Mouse (Mus musculus) embryonic fibroblast, embryonic 13.5 days (primary cell): ENCODE measurements around the gene Thbs4.

ENCODE experiments used
- CTCF ChIP-seq: IDR thresholded peaks from 2 replicates; pipeline ENCODE4 v1.5.1; 2011; ENCODE audit warnings: mild to moderate bottlenecking, control low read depth, low read length, moderate library complexity, borderline replicate concordance; ENCODE audit not compliant: insufficient read depth
- POLR2A ChIP-seq: IDR thresholded peaks from 2 replicates; pipeline ENCODE4 v1.6.1; 2011; ENCODE audit warnings: low read depth, mild to moderate bottlenecking, control low read depth, low read length, moderate library complexity

DNA sequence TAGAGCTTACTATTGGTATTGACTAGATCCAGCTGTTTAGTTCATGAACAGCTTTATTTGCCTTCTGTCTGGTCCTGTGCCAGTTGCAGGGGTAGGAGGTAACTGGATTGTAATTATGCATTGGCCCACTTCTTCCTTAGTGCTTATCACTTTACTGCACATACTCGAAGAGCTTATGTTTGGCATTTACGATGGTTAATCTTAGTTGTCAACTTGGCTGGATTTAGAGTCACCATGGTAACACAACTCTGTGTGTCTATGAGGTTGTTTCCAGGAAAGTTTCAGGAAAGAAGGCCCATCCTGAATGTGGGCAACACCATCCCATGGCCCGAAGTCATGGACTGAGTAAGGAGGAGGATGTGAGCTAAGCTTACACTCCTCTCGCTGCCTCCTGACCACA is 38.5 kb upstream of the Thbs4 start:
- no peak for TF ChIP-seq CTCF
- no peak for TF ChIP-seq POLR2A
